Mouse (Mus musculus): Measurements from ENCODE around the gene Olfr372.
"Not testable (repeated sequence)": the region's sequence is repeated elsewhere in the genome, so short reads cannot be mapped to it uniquely, and the experiment has no call there.

DNA sequence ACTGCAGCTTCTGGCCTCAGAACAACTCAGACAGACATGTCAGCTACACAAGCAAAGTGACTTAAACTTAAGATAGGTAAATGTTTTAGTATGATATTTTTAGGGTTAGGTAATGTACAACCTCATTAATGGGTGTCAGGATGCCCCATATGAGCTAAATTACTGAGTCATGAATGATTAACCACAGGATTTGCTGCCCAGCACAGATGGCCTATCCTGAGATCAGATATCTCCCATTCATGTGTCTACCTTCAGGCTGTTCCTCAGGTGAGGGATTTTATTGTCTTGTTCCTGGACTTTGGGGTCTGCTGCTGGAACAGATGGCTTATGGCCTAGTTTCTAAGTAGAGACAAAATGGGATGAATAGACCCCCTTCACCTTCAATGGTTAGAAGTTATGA is 55.7 kb downstream of the Olfr372 start:
- TF ChIP-seq CTCF, POLR2A (IDR thresholded peaks at IDR 0.05; ENCODE audit: insufficient read depth, low read depth, low read length): not testable (repeated sequence)
